Mouse (Mus musculus) left cerebral cortex, postnatal 25 days (tissue): ENCODE measurements around the gene Ndufs4. TPM values are rescaled to one million over a fixed set of nuclear protein-coding genes. Genes with fewer than 3 reads are reported as not detected.
A peak's percentile ranks its signal among the peaks of the same experiment; 100 is the strongest.

Experiments used
- DNase-seq, 2 experiments: peaks; one replicate each; pipeline ENCODE4 v3.0.0; 2022; ENCODE audit warnings: low spot score in 2 of 2, mixed read lengths in 1 of 2
- intact Hi-C: fragments of 180-260 bp; cut with DNase I; formaldehyde crosslinking; loops from one replicate; pipeline ENCODE4 v1.15.1; 2025
- total RNA-seq, 2 experiments: library from RNA; stranded (reverse); gene quantifications; 2 replicates each; pipeline ENCODE4 v1.2.3; 2021

The Ndufs4 gene
- total RNA-seq: 100 to 1,000 TPM; 167 to 184 TPM

GRCm38 (mm10) chr13:114388211-114388965 is at the start of gene Ndufs4:
Gene Ndufs4, minus strand, starts transcription at chr13:114388258.
- intact Hi-C loops: no loop called here

DNA sequence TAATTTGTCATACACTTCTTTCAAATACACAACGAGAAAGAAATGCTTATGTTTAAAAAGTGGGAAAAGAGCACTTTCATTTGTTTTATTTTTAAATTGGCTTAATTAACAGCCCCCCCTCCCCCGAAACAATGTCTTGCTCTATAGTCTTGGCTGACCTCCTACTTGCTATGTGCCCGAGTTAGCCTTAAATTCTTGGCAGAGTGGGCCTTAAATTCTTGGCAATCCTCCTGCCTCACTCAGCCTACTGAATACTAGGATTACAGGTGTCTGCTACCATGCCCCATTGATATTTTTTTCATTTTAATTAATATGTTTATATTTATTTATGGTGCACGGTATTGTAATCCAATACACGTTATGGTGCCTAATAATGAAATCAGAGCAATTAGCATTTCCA is 44.4 kb upstream of the Ndufs4 start:
- intact Hi-C loops: no loop called here
- no peak for DNase-seq

More at GRCm38 (mm10) chr13:114388211-114388965, at the start of gene Ndufs4:
- no peak for DNase-seq

- intact Hi-C loops: no loop called here
- no peak for DNase-seq
Measured at GRCm38 (mm10) chr13:114425230-114425629, 37.2 kb upstream of the Ndufs4 start.

- no peak for DNase-seq
- intact Hi-C loops: no loop called here
Measured at GRCm38 (mm10) chr13:114420235-114420634, 32.2 kb upstream of the Ndufs4 start.

- DNase-seq: no peak
- intact Hi-C loops: no loop called here
Measured at GRCm38 (mm10) chr13:114419364-114419763, 31.3 kb upstream of the Ndufs4 start.

- intact Hi-C loops: no loop called here
- DNase-seq: no peak
Measured at GRCm38 (mm10) chr13:114412326-114412725, 24.3 kb upstream of the Ndufs4 start.

DNA sequence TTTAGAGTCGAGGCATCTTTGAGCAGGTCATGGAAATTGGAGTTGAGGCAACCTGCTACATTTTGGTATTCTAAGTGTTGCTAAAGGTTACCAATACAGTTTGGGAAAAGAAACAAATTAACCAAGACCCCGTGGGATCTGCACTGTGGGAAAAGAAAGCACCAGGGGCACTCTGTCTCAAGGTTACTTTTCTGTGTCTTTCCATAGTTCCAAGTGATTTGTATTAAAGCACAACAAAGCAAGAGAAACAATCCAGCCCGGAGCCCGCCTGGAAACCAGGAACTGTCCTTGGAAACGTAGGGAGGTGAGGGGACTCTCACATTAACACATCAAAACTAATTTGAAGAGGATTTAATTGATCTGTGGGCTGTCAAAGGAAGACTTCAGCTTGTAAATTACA is 18.8 kb upstream of the Ndufs4 start:
- no peak for DNase-seq
- intact Hi-C loops: no loop called here

DNA sequence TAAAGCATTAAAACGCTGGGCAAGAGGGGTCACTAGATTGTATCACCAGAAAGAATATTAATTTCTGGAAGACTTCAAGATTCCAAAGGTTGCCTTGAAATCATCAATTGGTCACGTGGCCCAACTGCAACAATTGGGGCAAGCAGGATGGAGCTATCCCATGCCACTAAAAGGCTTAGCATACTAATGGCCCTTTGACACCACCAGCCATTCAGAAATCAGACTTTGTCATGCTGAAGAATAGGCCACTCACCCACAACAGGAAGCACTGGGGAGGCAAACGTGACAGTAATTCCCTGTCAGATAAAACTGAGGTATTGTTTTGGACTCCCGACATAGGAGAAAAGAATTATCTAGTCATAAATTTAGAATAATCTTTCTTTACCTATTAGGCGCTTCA is 18.4 kb upstream of the Ndufs4 start:
- intact Hi-C loops: no loop called here
- no peak for DNase-seq

DNA sequence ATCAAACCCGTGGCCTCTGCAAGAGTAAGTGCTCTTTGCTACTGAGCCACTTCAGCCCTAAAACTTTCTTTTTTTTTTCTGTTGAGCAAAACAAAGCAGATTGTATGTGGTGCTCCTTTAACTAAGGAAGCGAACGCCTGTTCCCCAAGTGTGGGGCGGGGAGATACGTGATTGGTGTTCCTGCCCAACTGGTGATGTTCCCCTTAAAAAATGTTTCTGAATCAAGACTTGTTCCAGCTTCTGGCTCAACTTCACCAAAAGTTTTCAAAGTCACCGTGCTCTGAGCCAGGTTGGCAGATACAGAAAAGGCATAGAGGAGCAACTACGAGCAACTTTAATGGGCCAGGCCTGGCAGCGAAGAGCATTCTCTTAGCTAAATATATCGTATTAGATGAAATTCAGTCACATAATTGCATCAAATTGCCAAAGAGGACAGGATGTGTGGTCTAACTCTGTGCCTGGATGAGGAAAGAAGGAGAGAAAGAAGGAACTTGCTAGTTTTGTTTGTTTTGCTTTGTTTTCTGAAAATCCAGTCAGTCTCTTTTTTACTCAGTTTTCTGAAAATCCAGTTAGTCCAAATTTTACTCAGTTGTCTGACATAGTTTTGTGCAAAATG is 17.1 kb upstream of the Ndufs4 start:
- intact Hi-C loops: no loop called here
- no peak for DNase-seq

DNA sequence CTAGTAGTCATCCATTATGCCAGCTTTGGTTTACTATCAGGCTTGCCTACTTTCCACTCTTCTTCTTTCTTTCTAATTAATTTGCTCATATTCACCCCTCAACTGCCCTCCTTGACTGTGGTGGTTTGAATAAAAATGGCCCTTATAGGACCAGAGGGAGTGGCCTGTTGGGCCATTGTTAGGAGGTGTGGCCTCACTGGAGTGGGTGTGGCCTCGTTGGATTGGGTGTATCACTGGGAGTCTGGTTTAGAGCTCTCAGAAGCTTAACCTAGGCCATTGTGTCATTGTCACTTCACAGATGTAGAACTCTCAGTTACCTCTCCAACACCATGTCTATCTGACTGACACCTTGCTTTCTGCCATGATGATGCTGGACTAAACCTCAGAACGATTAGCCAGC is 10.8 kb upstream of the Ndufs4 start:
- DNase-seq: no peak
- intact Hi-C loops: no loop called here

DNA sequence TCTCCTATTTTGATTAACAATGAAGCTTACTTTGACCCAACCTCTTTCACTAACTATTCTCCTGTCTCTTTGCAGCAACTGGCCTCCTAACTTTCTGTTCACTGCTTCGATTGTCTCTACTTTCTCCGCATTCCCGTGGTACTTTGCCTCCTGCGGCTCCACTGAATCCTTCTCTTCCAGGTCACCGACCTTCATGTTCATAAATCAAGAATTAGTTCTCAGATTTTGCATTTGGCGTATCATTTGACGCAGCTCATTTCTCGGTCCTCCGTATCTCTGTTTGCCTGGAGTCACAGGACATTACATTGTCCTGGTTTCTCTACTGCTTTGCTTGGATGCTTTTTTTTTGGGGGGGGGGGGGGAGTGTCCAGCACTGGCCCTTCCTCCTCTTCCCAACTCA is 9.2 kb upstream of the Ndufs4 start:
- intact Hi-C loops: no loop called here
- DNase-seq: no peak

DNA sequence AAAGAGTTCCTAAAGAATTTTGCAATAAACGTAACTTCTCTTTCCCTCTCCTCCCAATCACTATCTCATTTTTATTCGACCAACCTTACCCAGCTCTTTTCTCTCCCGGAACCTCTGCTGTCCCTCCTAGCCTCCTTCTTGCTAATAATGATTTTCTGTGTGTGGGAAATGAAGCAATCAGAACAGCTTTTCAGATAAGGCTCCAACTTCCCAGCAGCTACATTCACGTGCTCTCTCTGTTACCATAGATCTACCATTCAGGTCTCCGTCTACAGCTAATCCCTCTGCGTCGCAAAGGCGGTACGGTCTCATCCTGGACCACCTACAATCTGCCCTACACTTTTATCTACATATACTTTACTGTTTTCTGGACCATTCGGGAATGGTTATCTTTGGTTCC is 8.8 kb upstream of the Ndufs4 start:
- intact Hi-C loops: no loop called here
- no peak for DNase-seq

- peak in 1 of 2 experiments; percentile 53 for DNase-seq
- intact Hi-C loops: no loop called here
Measured at GRCm38 (mm10) chr13:114394784-114395183, 6.7 kb upstream of the Ndufs4 start.

GRCm38 (mm10) chr13:114392501-114392900 is 4.4 kb upstream of the Ndufs4 start:
- intact Hi-C loops: no loop called here
- no peak for DNase-seq

DNA sequence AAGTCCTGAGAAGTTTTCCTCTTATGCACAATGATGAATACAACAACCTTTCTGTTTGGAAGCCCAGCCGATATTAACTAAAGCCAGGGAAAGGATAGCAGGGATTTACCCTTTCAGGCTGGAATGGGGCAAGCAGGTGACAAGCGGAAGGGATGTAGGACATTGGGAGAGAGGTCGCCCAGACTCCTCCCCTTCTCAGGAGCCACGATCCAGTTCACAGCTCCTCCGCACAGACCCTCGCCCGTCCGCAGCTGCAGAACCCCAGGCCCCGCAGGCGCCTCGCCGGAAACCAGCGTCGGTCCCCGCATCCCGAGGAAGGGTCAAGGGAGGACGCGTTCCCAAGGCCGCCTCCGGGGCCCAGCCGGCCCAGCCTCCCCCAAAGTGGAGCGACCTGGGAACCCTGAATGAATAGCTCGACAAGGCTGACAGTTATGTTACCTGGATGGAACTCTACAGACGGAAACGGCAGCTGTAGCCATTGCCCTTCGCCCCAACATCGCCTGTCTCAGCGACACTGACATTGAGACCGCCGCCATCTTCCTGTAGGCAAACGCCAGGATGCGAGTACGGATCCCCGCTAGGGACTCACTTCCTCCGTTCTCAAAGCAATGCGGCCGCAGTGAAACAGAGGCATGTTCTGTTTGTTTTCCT is 412 bp downstream of the Ndufs4 start:
- intact Hi-C loops: no loop called here
- peak; percentile 93 to 94 for DNase-seq

DNA sequence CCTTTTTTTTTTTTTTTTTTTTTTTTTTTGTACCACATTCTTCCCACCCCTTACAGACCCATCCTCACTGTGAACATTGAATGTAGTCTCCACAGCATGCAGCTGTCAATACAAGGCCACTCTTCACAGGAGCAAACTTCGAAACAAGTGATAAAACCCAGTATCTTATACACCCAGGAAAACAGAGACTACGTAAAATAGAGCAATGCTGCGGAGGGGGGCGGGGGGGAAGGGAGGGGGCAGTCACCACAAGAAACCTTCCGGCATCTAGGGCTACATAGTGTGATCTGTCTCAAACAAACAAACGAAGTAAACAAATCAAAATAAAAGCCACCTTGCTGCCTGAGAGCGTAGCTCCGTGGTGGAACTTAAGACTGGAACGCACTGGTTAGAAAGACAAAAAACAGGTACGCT is 977 bp downstream of the Ndufs4 start:
- DNase-seq: no peak
- intact Hi-C loops: no loop called here

GRCm38 (mm10) chr13:114376511-114376910 is 11.5 kb downstream of the Ndufs4 start:
- intact Hi-C loops: no loop called here
- DNase-seq: no peak

DNA sequence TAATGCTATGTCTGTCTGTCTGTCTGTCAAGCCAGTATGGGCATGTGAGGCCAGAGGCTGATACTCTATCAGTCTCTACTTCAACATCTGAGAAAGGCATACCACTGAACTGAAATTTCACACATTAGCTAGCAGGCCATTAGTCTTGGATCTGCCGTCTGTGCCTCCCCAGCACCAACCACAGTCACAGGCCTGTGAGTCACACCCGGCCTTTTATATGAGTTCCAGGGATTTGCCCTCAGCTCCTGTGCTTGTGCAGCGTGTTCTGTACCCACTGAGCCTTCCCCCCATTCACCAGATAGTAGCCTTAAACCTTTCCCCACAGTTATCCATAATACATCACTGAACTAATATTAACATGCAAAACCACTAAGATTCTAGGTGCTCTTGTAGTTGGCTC is 26.0 kb downstream of the Ndufs4 start:
- DNase-seq: peak in 1 of 2 experiments; percentile 10
- intact Hi-C loops: no loop called here

DNA sequence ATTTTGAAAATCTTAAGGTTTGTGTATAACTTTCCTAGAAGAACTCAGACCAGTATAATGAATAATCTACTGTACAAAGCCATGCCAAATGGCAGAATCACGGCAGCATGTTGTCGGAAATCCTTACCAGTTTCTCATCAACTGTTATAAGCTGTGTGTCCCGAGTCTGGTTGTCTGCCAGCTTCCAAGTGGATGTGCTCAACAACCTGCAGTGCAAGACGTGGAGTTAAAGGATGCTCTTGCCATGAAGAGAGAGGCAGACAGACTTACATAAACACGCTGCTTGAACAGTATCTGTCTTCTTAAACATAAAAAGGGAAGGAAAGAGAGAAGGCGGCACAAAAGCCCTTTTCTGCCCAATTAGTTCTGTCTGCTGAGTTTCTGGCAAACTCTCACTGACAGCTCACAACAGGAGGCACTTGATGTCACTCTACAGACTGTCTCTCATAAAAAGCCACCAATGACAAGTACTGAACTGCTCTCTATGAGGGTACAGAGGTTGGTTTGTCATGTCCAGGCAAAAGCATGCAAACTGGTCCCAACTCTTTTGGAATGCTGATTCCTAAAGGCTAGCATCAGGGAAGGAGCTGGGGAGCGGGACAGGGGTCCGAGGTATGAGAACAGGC is 36.6 kb downstream of the Ndufs4 start:
- intact Hi-C loops: no loop called here
- peak in 1 of 2 experiments; percentile 35 for DNase-seq

DNA sequence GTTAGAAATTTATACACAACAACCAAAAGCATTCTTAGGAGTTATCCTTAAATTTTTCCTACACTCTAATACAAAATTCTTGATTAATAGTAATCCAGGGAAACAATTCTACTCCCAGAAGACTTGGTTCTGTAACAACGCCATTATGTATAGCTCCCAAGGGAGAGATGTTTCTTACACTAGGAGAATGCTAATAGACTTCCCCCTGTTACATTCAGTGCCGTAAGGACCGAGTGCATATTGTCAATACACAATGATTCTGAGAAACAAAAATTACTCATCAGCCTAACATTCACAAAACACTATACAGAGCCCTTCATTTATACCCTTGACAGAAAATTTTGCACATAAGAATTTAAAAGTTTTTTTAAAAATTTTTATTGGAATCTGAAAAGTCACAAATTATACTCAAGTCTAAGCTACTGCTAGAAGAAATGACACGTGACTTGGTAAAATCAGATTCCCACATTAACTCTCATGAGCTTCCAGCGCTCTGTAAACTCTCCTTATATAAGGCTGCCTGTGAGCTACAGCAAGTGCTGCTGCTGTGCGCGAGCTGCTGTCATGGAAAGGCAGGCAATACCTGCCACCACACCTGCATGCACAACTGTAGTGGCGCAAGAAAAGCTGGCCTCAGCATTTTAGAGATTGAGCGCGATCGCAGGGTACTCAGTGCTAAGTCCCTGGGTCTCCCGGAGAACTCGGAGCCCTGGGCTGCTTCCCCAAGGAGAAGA is 42.9 kb downstream of the Ndufs4 start:
- DNase-seq: no peak
- intact Hi-C loops: no loop called here
